Mouse (Mus musculus) heart, adult 2 months (tissue): ENCODE measurements around the gene Marveld1. TPM values are rescaled to one million over a fixed set of nuclear protein-coding genes. Genes with fewer than 3 reads are reported as not detected.

ENCODE experiments used
- DNase-seq, 2 experiments: peaks; one replicate each; pipeline ENCODE4 v3.0.0; 2021
- H3K27ac ChIP-seq: fragments of 200-600 bp; 2 replicates; pipeline ENCODE4 v1.8.1; 2022
- H3K27me3 ChIP-seq: fragments of 200-500 bp; 2 replicates; pipeline ENCODE4 v1.6.1; 2012; ENCODE audit warnings: mild to moderate bottlenecking, low read length, inconsistent platforms, mixed read lengths; ENCODE audit not compliant: control insufficient read depth, insufficient read depth
- H3K36me3 ChIP-seq: fragments of 200-500 bp; 2 replicates; pipeline ENCODE4 v1.6.1; 2012; ENCODE audit warnings: low read length, inconsistent platforms; ENCODE audit not compliant: control insufficient read depth, insufficient read depth
- H3K4me1 ChIP-seq: fragments of 200-500 bp; 2 replicates; pipeline ENCODE4 v1.6.1; 2011; ENCODE audit warnings: low read length; ENCODE audit not compliant: control insufficient read depth, insufficient read depth
- H3K4me3 ChIP-seq: fragments of 200-600 bp; 2 replicates; pipeline ENCODE4 v1.8.1; 2022
- H3K79me2 ChIP-seq: fragments of 200-500 bp; replicated peaks from 2 replicates; pipeline ENCODE4 v1.6.1; 2012; ENCODE audit warnings: mild to moderate bottlenecking, inconsistent platforms, low read length, moderate library complexity, mixed read lengths; ENCODE audit not compliant: control insufficient read depth, insufficient read depth
- H3K9ac ChIP-seq: fragments of 200-500 bp; 2 replicates; pipeline ENCODE4 v1.6.1; 2012; ENCODE audit warnings: low read depth, mild to moderate bottlenecking, control low read depth, inconsistent platforms, low read length, mixed read lengths
- CTCF ChIP-seq: fragments of 200-600 bp; IDR thresholded peaks from 2 replicates; pipeline ENCODE4 v1.8.1; 2022; ENCODE audit warnings: antibody characterized with exemption, mild to moderate bottlenecking, moderate library complexity
- EP300 ChIP-seq: fragments of 200-500 bp; IDR thresholded peaks from 2 replicates; pipeline ENCODE4 v1.6.1; 2011; ENCODE audit warnings: low read depth, low read length, control low read depth; ENCODE audit not compliant: insufficient read depth
- POLR2A ChIP-seq: fragments of 200-500 bp; IDR thresholded peaks from 2 replicates; pipeline ENCODE4 v1.6.1; 2011; ENCODE audit warnings: mild to moderate bottlenecking, low read depth, low read length, control low read depth; ENCODE audit not compliant: insufficient read depth
- WGBS: fragments of 180-500 bp; shearing (Covaris S2); methylation state at CpG from one replicate; pipeline ENCODE4 v1.1.7; 2018; 5-methylcytosine and 5-hydroxymethylcytosine counted together
- intact Hi-C: fragments of 180-260 bp; cut with DNase I; formaldehyde crosslinking; loops from one replicate; pipeline ENCODE4 v1.15.1; 2025
- polyA plus RNA-seq: library from polyadenylated mRNA; depleted of rRNA; stranded (reverse); fragments of >200 nt; gene quantifications from 2 replicates; pipeline ENCODE4 v1.2.3, GENCODE M21; 2012
- total RNA-seq, 2 experiments: library from RNA; stranded (reverse); gene quantifications; 2 replicates each; pipeline ENCODE4 v1.2.3; 2021

The Marveld1 gene
- total and polyA plus RNA-seq, 3 experiments, result 21.1 to 55.0 (median 21.9) TPM

DNA sequence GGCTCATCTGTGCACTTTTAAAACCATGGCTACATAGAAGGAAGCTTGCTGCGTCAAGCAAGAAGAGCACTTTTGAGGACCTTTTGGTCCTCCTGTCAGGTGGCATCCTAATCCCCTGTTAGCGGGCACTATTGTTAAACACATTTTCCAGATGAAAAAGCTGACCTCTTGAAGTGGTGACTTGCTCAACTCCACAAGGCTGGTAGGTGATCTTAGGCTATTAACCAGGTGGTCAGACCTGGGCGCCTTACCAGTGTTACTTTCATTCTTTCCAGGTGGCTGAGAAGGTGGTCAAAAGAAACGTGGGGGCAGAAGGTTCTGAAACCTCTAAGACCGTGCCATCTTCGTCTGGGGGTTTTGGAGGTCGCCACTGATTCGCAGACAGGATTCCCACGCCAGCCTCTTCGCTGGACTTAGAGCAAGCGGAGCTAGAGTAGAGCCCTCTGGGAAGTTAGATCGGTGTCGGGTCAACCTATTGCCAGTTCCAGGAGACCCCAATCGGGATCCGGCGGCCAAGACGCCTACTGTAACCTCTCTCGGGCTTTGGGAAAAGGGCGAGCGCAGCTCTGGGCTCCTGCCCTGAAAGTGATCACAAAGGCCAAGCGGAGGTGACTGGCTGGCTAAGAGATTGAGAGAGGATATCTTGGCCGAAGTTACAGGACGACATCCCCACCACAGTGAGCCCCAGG lies 19.0 kb upstream of the Marveld1 start:
- DNase-seq, result no peak
- Histone ChIP-seq H3K27me3 (no peaks in the 10 kb centered on the region), H3K79me2 (no peaks in the 10 kb centered on the region), H3K4me3 (peak overlapping the region; percentile 71), H3K9ac (peak overlapping the region; percentile 82), H3K36me3 (no peaks in the 10 kb centered on the region), H3K4me1 (peaks cover 3% of the 10 kb centered on the region; the same call in 1 of the 2 replicates), H3K27ac (peak overlapping the region; percentile 87)
- intact Hi-C loops, result no loop called here
- WGBS, result 12% methylated on average over 23 of the region's 23 CpGs
- TF ChIP-seq POLR2A, result no peak
- no peak for TF ChIP-seq EP300
- no peak for TF ChIP-seq CTCF

DNA sequence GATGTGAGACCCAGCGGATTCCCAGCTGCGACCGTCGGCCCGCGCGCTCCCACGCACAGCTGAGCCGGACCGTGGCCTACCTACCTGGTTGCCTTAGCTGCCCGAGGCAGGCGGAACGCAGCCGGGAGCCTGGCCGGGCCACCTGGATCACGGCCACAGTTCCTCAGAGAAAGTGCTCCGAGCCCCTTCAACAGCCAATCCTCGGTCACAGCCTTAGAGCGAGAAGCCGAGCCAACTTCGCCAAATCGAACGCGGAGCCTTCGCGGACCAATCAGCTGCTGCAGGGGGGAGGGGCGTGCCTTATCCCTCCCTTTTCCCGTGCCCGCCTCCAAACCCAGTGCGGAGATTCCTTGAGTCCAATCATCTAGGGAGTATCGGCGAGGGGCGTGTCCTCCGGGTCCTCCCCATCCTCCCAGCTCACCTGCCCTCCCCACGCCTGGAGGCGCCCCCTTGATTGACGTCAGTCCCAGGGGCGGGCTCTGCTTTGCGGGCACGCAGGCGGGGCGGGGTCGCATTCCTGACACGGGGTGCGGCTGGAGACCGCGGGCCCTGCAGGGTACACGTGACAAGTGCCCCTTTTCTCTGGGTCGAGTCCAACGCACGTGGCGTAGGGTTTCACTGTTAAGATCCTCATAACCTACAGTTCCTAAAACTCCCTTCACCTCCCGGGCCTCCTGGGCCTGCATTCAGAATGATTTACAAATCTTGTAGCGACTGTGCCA lies 18.3 kb upstream of the Marveld1 start, which contains the start of gene Avpi1:
TSS of gene Avpi1 (minus strand) at position 273 of the 722 bp plus-strand sequence.
- H3K9ac ChIP-seq, result peak within 1 kb of the TSS; percentile 82
- intact Hi-C loops, result no loop called here
- WGBS, result under 1% methylated on average over 54 of the region's 54 CpGs
- H3K4me1 ChIP-seq, result peaks cover 3% of the 10 kb centered on the region; the same call in 1 of the 2 replicates
- H3K27ac ChIP-seq, result peak within 1 kb of the TSS; percentile 87
- no peaks in the 10 kb centered on the region for H3K79me2 ChIP-seq
- H3K36me3 ChIP-seq, result no peaks in the 10 kb centered on the region
- peak within 1 kb of the TSS; percentile 71 for H3K4me3 ChIP-seq
- DNase-seq, result peak; percentile 97 to 98
- no peaks in the 10 kb centered on the region for H3K27me3 ChIP-seq
- TF ChIP-seq CTCF, result no peak
- TF ChIP-seq EP300, result 0 out of 2 replicates have a peak, but pooled peaks have one; percentile 21
- peak; percentile 71 for TF ChIP-seq POLR2A

- no peaks in the 10 kb centered on the region for H3K27me3 ChIP-seq
- peak overlapping the region; percentile 71 for H3K4me3 ChIP-seq
- intact Hi-C loops, result loop anchor here (2.0 to 5.0 kb wide), 2 partner anchors 15 to 38 kb away; no protein-coding TSS in a partner anchor
- peaks cover 3% of the 10 kb centered on the region; the same call in 1 of the 2 replicates for H3K4me1 ChIP-seq
- H3K27ac ChIP-seq, result peak overlapping the region; percentile 87
- peak overlapping the region; percentile 51 for H3K9ac ChIP-seq
- no peak for DNase-seq
- H3K79me2 ChIP-seq, result no peaks in the 10 kb centered on the region
- no peaks in the 10 kb centered on the region for H3K36me3 ChIP-seq
- WGBS, result 34% methylated on average over 14 of the region's 14 CpGs
- TF ChIP-seq CTCF, result no peak
- TF ChIP-seq POLR2A, result no peak
- TF ChIP-seq EP300, result no peak
Measured at GRCm38 (mm10) chr19:42129509-42130293, 17.5 kb upstream of the Marveld1 start.

DNA sequence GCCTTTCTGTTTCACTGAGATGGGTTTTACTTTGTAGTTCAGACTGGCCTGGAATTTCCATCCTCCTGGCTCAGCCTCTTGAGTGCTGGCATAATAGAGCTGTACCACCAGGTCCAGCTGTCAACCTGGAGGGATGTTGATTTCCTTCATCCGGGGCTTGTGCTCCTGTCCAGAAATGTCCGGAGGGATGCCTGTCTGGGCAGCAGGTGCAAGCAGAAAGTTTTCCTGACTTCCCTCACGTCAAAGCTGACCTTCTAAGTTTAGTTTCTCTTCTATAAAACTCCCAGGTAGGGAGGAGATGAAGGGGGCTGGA lies 16.9 kb upstream of the Marveld1 start:
- H3K4me1 ChIP-seq, result peaks cover 3% of the 10 kb centered on the region; the same call in 1 of the 2 replicates
- no peak for DNase-seq

DNA sequence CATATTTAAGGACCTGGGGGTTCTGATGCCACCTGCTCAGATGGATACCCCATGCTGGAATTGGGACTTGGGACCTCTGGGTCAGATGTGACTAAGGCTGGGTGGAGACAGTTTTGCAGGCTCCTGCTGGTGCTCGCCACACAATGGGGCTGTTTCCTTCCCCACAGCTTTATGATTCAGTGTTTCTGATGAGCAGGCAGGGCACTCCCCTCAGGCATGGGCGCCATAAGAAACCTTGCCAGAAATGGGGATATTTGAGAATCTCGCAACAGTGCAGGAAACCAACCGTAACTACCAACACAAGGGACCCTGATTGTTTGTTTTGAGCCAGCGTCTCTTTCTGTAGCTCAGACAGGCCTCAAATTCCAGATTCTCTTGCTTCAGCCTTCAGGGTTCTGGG lies 16.1 kb upstream of the Marveld1 start:
- intact Hi-C loops, result loop anchor here (2.0 to 5.0 kb wide), 2 partner anchors 14 to 36 kb away; no protein-coding TSS in a partner anchor
- DNase-seq, result peak in 1 of 2 experiments; percentile 40
- 48% methylated on average over 5 of the region's 5 CpGs for WGBS
- Histone ChIP-seq H3K27me3 (no peaks in the 10 kb centered on the region), H3K4me1 (peaks cover 3% of the 10 kb centered on the region; the same call in 1 of the 2 replicates), H3K36me3 (no peaks in the 10 kb centered on the region), H3K4me3 (no peak overlapping the region), H3K79me2 (no peaks in the 10 kb centered on the region), H3K9ac (no peak overlapping the region), H3K27ac (peak overlapping the region; percentile 43)
- TF ChIP-seq CTCF (no peak), POLR2A (no peak), EP300 (no peak)

More for the DNA sequence above, 16.9 kb upstream of the Marveld1 start:
- no peak overlapping the region for H3K4me3 ChIP-seq
- H3K79me2 ChIP-seq, result no peaks in the 10 kb centered on the region
- no peak for TF ChIP-seq CTCF
- WGBS, result 58% methylated on average over 3 of the region's 3 CpGs
- intact Hi-C loops, result loop anchor here (2.0 to 5.0 kb wide), 2 partner anchors 15 to 37 kb away; no protein-coding TSS in a partner anchor
- no peaks in the 10 kb centered on the region for H3K27me3 ChIP-seq
- peak overlapping the region; percentile 87 for H3K27ac ChIP-seq
- H3K9ac ChIP-seq, result no peak overlapping the region
- H3K36me3 ChIP-seq, result no peaks in the 10 kb centered on the region
